Mouse (Mus musculus): ENCODE data around the gene Agap1. TPM values are rescaled to one million over a fixed set of nuclear protein-coding genes. Genes with fewer than 3 reads are reported as not detected.

The Agap1 gene
- polyA plus RNA-seq, 1 experiment from 2014 or later, result 24.6 TPM

- H3K27ac ChIP-seq, result no peak overlapping the region
- H3K9me3 ChIP-seq, result no peaks in the 10 kb centered on the region
- peaks cover 3% of the 10 kb centered on the region; the same call in 1 of the 2 replicates for H3K4me1 ChIP-seq
- H3K36me3 ChIP-seq, result peaks cover 29% of the 10 kb centered on the region
- no peaks in the 10 kb centered on the region for H3K27me3 ChIP-seq
- ATAC-seq (ENCODE audit: insufficient number of reproducible peaks, insufficient read depth, low FRiP score, low TSS enrichment), result no peak
- H3K9ac ChIP-seq, result no peak overlapping the region
- 88% methylated on average over 7 of the region's 7 CpGs for WGBS
- H3K4me3 ChIP-seq, result no peak overlapping the region
- H3K4me2 ChIP-seq (replicated peaks), result no peak overlapping the region
Observed at GRCm38 (mm10) chr1:89667387-89667786, 212.8 kb downstream of the Agap1 start.

- Histone ChIP-seq H3K27me3 (no peaks in the 10 kb centered on the region), H3K36me3 (peaks cover 41% of the 10 kb centered on the region), H3K27ac (no peak overlapping the region), H3K4me2 (replicated peaks) (no peak overlapping the region), H3K9me3 (no peaks in the 10 kb centered on the region), H3K4me1 (peaks cover 3% of the 10 kb centered on the region; the same call in 1 of the 2 replicates), H3K9ac (no peak overlapping the region), H3K4me3 (no peak overlapping the region)
- no peak for ATAC-seq (ENCODE audit: insufficient number of reproducible peaks, insufficient read depth, low FRiP score, low TSS enrichment)
- 79% methylated on average over 9 of the region's 9 CpGs for WGBS
Observed at GRCm38 (mm10) chr1:89668635-89669034, 214.0 kb downstream of the Agap1 start.

GRCm38 (mm10) chr1:89671110-89671787 lies 216.6 kb downstream of the Agap1 start:
- Histone ChIP-seq H3K4me2 (replicated peaks) (no peak overlapping the region), H3K27ac (no peak overlapping the region), H3K4me1 (peaks cover 3% of the 10 kb centered on the region; the same call in 1 of the 2 replicates), H3K36me3 (peaks cover 42% of the 10 kb centered on the region), H3K27me3 (no peaks in the 10 kb centered on the region), H3K4me3 (no peak overlapping the region), H3K9me3 (no peaks in the 10 kb centered on the region), H3K9ac (no peak overlapping the region)
- 61% methylated on average over 26 of the region's 26 CpGs for WGBS
- ATAC-seq (ENCODE audit: insufficient number of reproducible peaks, insufficient read depth, low FRiP score, low TSS enrichment), result no peak

GRCm38 (mm10) chr1:89673071-89673470 lies 218.5 kb downstream of the Agap1 start:
- peaks cover 3% of the 10 kb centered on the region; the same call in 1 of the 2 replicates for H3K4me1 ChIP-seq
- no peak overlapping the region for H3K4me3 ChIP-seq
- H3K27ac ChIP-seq, result no peak overlapping the region
- H3K36me3 ChIP-seq, result peaks cover 49% of the 10 kb centered on the region
- no peak for ATAC-seq (ENCODE audit: insufficient number of reproducible peaks, insufficient read depth, low FRiP score, low TSS enrichment)
- no peak overlapping the region for H3K4me2 ChIP-seq (replicated peaks)
- H3K9me3 ChIP-seq, result no peaks in the 10 kb centered on the region
- no peak overlapping the region for H3K9ac ChIP-seq
- no peaks in the 10 kb centered on the region for H3K27me3 ChIP-seq
- WGBS, result 79% methylated on average over 6 of the region's 6 CpGs

GRCm38 (mm10) chr1:89673686-89674085 lies 219.1 kb downstream of the Agap1 start:
- H3K9me3 ChIP-seq, result no peaks in the 10 kb centered on the region
- H3K4me1 ChIP-seq, result peaks cover 3% of the 10 kb centered on the region; the same call in 1 of the 2 replicates
- H3K36me3 ChIP-seq, result peaks cover 53% of the 10 kb centered on the region
- no peaks in the 10 kb centered on the region for H3K27me3 ChIP-seq
- 75% methylated on average over 3 of the region's 3 CpGs for WGBS
- no peak overlapping the region for H3K4me2 ChIP-seq (replicated peaks)
- no peak for ATAC-seq (ENCODE audit: insufficient number of reproducible peaks, insufficient read depth, low FRiP score, low TSS enrichment)
- H3K9ac ChIP-seq, result no peak overlapping the region
- H3K27ac ChIP-seq, result no peak overlapping the region
- no peak overlapping the region for H3K4me3 ChIP-seq

GRCm38 (mm10) chr1:89674681-89675080 lies 220.1 kb downstream of the Agap1 start:
- peaks cover 3% of the 10 kb centered on the region; the same call in 1 of the 2 replicates for H3K4me1 ChIP-seq
- no peaks in the 10 kb centered on the region for H3K9me3 ChIP-seq
- no peak overlapping the region for H3K4me3 ChIP-seq
- no peak for ATAC-seq (ENCODE audit: insufficient number of reproducible peaks, insufficient read depth, low FRiP score, low TSS enrichment)
- WGBS, result 88% methylated on average over 9 of the region's 9 CpGs
- no peaks in the 10 kb centered on the region for H3K27me3 ChIP-seq
- H3K27ac ChIP-seq, result no peak overlapping the region
- H3K36me3 ChIP-seq, result peaks cover 52% of the 10 kb centered on the region
- H3K9ac ChIP-seq, result no peak overlapping the region
- H3K4me2 ChIP-seq (replicated peaks), result no peak overlapping the region

- Histone ChIP-seq H3K4me2 (replicated peaks) (no peak overlapping the region), H3K9ac (no peak overlapping the region), H3K27me3 (no peaks in the 10 kb centered on the region), H3K9me3 (no peaks in the 10 kb centered on the region), H3K4me3 (no peak overlapping the region), H3K36me3 (peaks cover 44% of the 10 kb centered on the region), H3K4me1 (no peaks in the 10 kb centered on the region), H3K27ac (no peak overlapping the region)
- no peak for ATAC-seq (ENCODE audit: insufficient number of reproducible peaks, insufficient read depth, low FRiP score, low TSS enrichment)
- 74% methylated on average over 4 of the region's 4 CpGs for WGBS
Observed at GRCm38 (mm10) chr1:89676411-89676810, 221.8 kb downstream of the Agap1 start.

GRCm38 (mm10) chr1:89680673-89681072 lies 226.1 kb downstream of the Agap1 start:
- no peak overlapping the region for H3K4me2 ChIP-seq (replicated peaks)
- no peak overlapping the region for H3K9ac ChIP-seq
- no peaks in the 10 kb centered on the region for H3K4me1 ChIP-seq
- ATAC-seq (ENCODE audit: insufficient number of reproducible peaks, insufficient read depth, low FRiP score, low TSS enrichment), result no peak
- peaks cover 24% of the 10 kb centered on the region for H3K36me3 ChIP-seq
- 70% methylated on average over 7 of the region's 7 CpGs for WGBS
- no peak overlapping the region for H3K27ac ChIP-seq
- no peaks in the 10 kb centered on the region for H3K9me3 ChIP-seq
- no peaks in the 10 kb centered on the region for H3K27me3 ChIP-seq
- no peak overlapping the region for H3K4me3 ChIP-seq

- no peak overlapping the region for H3K4me2 ChIP-seq (replicated peaks)
- H3K4me3 ChIP-seq, result no peak overlapping the region
- peaks cover 18% of the 10 kb centered on the region for H3K36me3 ChIP-seq
- H3K4me1 ChIP-seq, result peaks cover 18% of the 10 kb centered on the region; the same call in 1 of the 2 replicates
- no peaks in the 10 kb centered on the region for H3K9me3 ChIP-seq
- WGBS, result 70% methylated on average over 10 of the region's 10 CpGs
- no peak for ATAC-seq (ENCODE audit: insufficient number of reproducible peaks, insufficient read depth, low FRiP score, low TSS enrichment)
- no peak overlapping the region for H3K9ac ChIP-seq
- no peak overlapping the region for H3K27ac ChIP-seq
- H3K27me3 ChIP-seq, result no peaks in the 10 kb centered on the region
Observed at GRCm38 (mm10) chr1:89688914-89689313, 234.3 kb downstream of the Agap1 start.

GRCm38 (mm10) chr1:89689544-89690212 lies 235.1 kb downstream of the Agap1 start:
- no peak for ATAC-seq (ENCODE audit: insufficient number of reproducible peaks, insufficient read depth, low FRiP score, low TSS enrichment)
- Histone ChIP-seq H3K4me2 (replicated peaks) (no peak overlapping the region), H3K27me3 (no peaks in the 10 kb centered on the region), H3K9me3 (no peaks in the 10 kb centered on the region), H3K9ac (no peak overlapping the region), H3K27ac (no peak overlapping the region), H3K4me3 (no peak overlapping the region), H3K4me1 (peaks cover 18% of the 10 kb centered on the region; the same call in 1 of the 2 replicates), H3K36me3 (peaks cover 18% of the 10 kb centered on the region)
- 88% methylated on average over 22 of the region's 22 CpGs for WGBS

GRCm38 (mm10) chr1:89691096-89691495 lies 236.5 kb downstream of the Agap1 start:
- H3K4me1 ChIP-seq, result peaks cover 18% of the 10 kb centered on the region; the same call in 1 of the 2 replicates
- WGBS, result 50% methylated on average over 1 of the region's 1 CpGs
- no peak for ATAC-seq (ENCODE audit: insufficient number of reproducible peaks, insufficient read depth, low FRiP score, low TSS enrichment)

GRCm38 (mm10) chr1:89692420-89692819 lies 237.8 kb downstream of the Agap1 start:
- Histone ChIP-seq H3K4me1 (peaks cover 18% of the 10 kb centered on the region; the same call in 1 of the 2 replicates), H3K9ac (no peak overlapping the region), H3K4me2 (replicated peaks) (no peak overlapping the region), H3K27ac (no peak overlapping the region), H3K9me3 (no peaks in the 10 kb centered on the region), H3K36me3 (peaks cover 6% of the 10 kb centered on the region; the same call in 1 of the 2 replicates), H3K4me3 (no peak overlapping the region), H3K27me3 (no peaks in the 10 kb centered on the region)
- 87% methylated on average over 12 of the region's 12 CpGs for WGBS
- no peak for ATAC-seq (ENCODE audit: insufficient number of reproducible peaks, insufficient read depth, low FRiP score, low TSS enrichment)

More at GRCm38 (mm10) chr1:89691096-89691495, 236.5 kb downstream of the Agap1 start:
- H3K9ac ChIP-seq, result no peak overlapping the region
- H3K9me3 ChIP-seq, result no peaks in the 10 kb centered on the region
- H3K4me2 ChIP-seq (replicated peaks), result no peak overlapping the region
- H3K27ac ChIP-seq, result no peak overlapping the region
- H3K27me3 ChIP-seq, result no peaks in the 10 kb centered on the region
- peaks cover 6% of the 10 kb centered on the region; the same call in 1 of the 2 replicates for H3K36me3 ChIP-seq
- H3K4me3 ChIP-seq, result no peak overlapping the region

All from embryonic facial prominence, embryonic 12.5 days (tissue).